Mouse (Mus musculus): ENCODE results near the gene Urb1.

DNA sequence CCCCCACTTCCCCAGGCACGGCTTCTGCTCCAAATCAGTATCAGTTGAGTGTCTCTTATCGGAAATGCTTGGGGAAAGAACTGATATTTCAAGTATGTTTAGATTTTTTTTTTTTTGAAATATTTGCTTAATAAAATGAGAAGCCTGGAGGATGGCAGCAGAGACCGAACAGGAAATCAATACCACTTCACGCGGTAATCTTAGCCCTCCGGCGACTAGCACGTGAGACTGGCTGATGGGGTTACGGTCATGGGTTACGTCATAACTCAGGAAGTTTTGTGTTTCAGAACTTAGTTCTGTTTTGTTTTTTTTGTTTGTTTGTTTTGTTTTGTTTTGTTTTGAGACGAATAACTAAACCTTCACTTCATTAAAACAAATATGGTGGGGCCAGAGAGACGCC, 99.9 kb downstream of the Urb1 start:
- TF ChIP-seq CTCF (IDR thresholded peaks at IDR 0.05; ENCODE audit: extremely low read depth, insufficient read depth, low read length) (no peak), POLR2A (IDR thresholded peaks at IDR 0.05; ENCODE audit: extremely low read depth, insufficient read depth, low read length) (no peak)

All from cortical plate, adult 2 months (tissue).